Mouse (Mus musculus): ENCODE measurements around the gene Msantd3.

Msantd3 gene

DNA sequence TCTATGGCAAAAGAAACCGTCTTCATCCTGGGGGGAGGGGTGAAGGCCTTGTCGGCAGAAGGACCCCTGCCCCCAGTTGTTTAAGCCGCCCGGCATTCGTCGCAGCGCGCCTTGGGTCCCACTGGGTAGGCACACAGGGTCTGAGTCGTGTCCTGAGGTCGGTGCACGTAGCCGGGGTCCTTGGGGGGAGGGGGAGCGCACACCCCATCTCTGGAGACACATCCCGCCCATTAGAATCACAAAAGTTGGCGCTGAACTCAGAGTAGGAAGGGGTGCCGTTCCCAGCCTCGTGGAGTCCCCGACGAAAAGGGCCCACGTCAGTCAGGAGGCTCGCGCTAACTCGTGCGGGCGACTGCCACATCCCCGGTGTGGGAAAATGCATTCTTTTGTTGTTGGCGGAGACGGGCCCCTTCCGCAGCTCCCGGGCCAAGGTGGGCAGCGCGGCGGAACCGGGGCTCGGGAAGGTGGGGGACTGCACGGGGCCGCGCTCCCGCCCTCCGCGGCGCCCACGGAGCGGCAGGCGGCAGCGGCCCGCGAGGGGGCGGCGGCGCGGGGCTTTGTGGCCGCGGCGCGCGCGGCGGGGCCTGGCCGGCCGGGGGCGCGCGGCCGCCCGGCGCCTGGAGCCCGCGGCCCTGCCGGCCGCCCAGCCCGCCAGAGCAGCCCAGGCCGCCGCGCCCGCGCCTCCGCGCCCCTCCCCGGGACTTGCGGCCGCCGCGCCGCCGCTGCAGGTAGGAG lies at the start of gene Msantd3:
Gene Msantd3, plus strand, starts transcription at position 95 of the 735 bp plus-strand sequence.
- peak; percentile 11 for DNase-seq (ENCODE audit: low spot score)

DNA sequence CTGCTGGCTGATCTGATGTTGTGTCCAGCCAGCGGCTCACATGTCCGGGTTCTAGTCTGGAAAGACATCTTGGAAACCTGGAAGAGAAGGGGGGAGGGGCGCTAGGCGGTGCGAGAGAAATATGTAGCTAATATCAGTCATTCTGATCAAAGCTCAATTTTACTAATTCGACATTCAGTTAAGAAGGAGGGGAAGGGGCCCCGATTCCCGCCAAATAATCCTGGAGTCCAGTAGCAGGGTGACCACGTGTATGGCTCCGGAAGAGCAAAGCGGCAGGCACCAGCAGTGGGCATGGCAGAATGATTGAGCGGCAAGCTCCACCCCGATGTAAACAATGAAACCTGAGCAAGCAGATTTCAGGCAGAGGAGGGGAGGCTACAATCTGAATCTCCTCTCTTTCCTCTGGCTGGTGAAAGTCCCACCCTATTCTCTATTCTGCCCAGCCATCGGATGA lies 48.4 kb upstream of the Msantd3 start:
- no peak for DNase-seq (ENCODE audit: low spot score)

DNA sequence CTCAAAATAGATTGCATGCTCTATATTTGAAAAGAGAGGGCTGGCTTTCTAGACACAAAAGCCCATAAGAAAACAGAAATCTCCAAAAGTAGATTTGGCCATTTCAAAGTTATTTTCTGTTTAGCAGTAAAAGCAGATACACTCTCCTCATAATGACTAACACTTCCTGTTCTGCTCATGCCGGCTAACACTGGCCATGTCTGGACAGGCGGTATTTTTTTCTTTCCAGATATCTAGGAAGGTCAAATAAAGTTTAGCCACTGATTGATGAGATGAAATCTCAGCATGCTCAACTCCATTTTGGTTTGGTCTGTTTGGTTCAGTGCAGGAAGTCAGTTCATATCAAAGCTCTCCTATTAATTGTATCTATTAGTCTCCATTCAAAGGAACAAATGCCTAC lies 47.2 kb upstream of the Msantd3 start:
- DNase-seq (ENCODE audit: low spot score), result no peak

DNA sequence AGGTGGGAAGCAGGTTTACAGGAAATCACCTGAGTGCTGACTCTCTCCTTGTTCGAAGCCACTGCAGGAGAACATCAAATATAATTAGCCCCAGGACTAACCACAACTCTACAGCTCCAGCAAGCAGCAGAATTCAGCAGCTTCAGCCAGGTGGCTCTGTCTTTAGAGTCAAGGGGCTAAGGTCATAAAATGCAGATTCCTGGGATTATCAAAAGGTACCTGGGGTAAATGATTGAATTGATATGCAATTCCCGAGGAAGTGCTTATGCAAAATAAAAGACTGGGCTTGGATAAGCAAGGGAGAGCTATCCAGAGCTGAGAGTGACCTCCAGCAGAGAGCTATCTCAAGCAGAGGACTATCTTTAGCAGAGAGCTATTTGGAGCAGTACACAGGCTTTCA lies 28.9 kb upstream of the Msantd3 start:
- no peak for DNase-seq (ENCODE audit: low spot score)

DNA sequence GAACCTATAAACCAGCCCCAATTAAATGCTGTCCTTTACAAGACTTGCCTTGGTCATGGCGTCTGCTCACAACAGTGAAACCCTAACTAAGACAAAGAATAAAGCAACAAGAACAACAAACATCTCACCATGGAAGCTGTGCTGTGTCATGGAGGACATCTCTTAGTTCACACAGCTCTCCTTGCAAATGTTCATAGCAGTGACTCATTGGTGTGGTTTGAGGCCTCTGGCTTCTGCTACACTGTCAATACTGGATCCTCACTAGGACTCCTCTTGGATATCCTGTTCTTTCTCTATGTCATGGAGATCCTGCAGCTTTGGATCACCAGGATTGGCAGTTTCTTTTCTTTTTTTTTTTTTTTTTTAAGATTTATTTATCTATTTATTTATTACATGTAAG lies 10.2 kb upstream of the Msantd3 start:
- DNase-seq (ENCODE audit: low spot score), result no peak

DNA sequence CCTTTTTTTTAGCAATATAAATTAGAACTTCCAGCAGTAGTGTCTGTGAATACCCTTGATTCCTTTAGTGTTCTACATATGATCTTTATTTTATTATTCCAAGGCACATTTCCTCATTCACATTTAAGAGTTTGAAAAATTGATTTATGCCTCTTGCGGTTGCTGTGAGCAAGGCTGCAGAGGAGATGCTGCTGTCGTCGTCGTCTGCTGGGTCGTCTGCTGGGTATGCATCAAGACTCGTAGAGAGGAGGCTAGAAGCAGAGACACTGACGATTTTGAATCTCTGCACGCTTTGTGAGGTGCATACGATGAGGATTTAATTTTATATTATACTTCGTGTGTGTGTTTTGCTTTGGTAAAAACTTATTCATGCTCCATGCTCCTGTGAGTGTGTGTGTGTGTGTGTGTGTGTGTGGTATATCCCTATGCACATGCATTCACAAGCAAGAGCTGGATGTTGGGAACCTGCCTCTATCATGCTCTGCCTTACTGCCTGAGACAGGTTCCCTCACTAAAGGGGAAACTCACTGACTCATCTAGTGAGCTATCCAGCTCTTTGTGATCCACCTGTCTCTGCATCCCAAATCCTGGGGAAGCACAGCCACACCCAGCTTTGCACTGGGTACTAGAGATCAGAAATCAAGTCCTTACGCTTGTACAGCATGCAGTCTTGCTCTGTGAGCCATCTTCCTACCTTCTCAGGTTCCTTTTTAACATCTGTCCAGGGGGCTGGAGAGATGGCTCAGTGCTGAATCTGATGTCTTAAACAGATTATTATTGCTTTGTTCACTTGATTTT lies 7.7 kb upstream of the Msantd3 start:
- no peak for DNase-seq (ENCODE audit: low spot score)

DNA sequence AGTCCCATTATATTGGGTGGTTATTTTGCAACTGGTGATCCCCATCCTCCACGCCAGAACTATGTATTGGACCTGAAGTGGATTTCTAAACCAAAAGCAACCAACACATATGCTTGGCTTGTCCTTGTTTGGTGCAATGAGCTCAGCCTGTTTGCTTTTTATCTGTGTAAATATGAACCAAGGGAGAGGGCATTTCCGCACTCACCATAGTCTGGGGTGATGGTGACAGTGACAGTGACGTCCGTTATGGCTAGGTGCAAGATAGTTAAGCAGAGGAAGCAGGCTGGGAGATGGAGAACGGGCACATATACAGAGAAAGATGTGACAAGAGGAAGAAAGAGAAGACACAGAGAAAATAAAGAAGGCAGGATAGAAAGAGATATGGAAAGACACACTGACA lies 3.5 kb upstream of the Msantd3 start:
- DNase-seq (ENCODE audit: low spot score), result no peak

DNA sequence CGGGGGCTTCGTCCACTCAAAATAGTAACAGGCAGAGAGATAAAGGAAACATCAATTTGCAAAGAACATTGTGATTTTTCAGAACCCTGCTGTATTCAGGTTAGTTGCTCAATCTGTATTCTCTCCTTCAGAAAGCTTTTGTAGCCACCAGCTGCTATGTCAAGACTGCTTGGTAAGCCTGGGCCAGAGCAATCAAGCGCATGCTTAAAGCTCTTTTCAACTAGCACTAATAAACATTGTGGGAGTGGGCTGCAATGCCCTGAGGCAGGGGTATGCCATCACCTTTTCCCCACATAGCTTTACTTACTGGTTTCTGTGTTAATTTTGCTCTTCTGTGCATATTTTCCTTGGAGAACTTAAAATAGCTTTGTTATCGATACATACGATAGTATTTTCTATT lies 2.7 kb upstream of the Msantd3 start:
- DNase-seq (ENCODE audit: low spot score), result no peak

DNA sequence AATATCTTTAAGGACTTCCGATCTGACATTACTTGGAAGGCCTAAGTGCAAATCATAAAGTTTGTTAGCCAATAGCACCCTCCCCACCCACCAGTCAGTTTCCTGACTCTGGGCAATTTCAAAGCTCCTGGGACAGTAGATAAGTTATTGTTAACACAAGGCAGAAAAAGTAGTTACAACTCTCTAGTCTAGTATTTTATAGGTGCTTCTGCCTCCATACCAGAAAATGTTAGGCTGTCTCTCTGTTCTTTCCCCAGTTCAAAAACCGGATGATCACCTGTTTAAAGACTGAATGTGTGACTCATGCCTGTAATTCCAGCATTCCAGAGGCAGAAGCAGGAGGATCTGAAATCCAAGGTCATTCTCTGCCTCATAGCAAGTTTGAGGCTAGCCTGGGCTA lies 1.2 kb upstream of the Msantd3 start:
- no peak for DNase-seq (ENCODE audit: low spot score)

DNA sequence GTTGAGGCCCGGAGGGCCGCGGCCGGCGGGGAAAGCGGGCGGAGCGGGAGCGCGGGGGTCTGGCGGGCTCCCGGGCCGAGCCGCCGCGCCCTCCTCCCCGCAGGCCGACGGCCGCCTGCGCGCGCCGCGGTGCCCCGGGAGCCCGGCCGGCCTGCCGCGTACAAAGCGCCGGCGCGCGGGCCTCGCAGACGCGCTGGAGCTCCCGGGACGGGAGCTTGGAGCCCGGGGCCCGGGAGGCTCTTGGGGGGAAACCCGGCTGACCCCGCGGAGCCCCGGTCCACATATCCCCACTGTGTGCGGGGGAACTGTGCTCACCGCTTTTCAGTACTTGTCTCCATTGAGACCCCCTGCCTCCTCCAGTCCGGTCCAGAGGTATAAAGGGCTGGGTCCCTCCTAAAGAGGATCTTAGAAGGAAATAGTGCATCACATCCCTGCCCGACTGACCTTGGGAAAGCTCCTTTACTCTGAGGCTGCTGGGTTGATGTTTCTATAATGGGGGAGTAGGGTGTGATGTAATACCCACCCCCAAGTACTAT lies 909 bp downstream of the Msantd3 start:
- no peak for DNase-seq (ENCODE audit: low spot score)

DNA sequence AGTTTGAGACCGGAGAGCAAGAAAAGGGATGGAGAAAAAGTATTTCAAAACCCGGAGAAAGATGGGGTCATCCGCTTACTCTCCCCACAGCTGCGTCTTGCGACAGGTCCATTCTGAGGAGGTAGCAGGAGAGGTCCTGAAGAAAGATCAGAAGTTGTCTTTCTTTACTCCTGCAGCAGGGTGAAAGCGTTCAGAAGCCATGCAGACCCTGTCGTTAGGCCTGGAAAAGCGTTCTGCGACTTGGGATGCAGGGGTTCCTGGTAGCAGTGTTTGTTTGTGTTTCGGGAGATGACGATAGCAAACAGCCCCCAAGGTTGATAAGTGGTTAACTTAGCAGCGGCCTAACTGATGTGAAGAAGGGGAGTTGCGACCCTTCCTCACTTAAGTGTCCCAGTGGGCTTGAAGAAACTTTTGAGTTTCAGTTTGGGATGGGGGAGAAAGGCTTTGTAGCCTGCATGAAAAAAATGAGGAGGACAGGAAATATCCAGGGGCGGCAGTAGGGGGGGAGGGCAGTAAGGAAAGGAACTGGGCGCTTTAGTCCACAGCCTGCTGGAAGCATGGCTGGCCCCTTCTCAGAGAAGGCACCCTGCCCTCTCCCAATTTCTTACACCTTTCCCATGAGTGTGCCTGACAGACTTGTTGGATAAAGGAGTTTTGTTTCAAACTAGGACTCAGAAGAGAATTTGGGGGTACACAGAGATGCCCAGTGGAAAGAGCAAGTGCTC lies 2.0 kb downstream of the Msantd3 start:
- no peak for DNase-seq (ENCODE audit: low spot score)

DNA sequence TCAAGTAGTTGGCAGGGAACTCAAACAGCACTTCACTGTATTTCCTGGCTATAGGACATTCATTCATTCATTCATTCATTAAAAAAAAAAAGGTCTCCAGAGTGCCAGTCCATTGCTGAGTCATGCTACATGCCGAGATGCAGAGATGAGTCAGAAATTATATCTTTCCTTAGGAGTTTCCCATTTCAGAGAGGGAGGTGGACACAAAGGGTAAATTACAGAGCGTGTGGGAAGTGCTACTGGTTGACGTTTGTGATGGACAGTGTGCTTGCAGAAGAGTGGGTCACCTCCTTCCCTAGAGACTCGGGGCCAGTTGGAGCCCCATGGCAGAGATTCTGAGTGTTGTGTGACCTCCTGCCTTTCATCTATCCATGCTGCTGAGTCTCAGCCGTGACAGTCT lies 2.6 kb downstream of the Msantd3 start:
- DNase-seq (ENCODE audit: low spot score), result no peak

DNA sequence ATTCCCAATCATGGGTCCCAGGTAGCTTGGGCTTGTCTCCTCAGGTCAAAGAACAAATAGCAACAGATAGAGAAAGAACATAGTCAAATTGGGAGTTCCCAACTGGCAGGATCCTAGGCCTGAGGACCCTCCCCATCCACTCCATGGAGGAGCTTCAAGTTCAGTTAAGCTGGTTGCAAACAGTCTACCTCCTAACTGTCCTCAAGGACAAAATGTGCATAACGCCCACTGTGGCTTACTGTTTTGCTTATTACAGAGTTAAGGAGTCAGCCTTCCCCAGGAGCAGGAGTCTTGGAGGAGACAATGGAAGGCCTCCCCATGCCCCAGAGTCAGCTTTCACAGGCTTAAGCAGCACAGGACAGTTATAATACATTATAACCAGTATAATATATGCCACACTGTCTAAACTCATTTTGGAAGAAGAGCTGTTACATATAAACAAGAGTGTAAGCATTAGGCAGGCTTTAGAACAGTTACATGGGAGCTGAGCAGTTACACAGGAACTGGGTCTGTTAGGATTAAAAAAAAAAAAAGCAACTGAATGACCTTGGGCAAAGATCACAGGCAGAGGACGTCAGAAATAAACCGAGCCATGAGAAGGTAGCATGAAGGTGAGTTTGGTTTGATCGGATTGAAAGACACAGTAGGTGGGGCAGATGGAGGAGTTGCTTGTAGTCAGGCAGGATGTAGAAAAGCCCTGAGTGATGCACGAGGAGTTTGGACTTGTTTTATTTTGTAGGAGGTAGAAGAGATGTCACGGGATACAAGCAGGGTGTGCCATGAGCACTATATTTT lies 3.5 kb downstream of the Msantd3 start:
- no peak for DNase-seq (ENCODE audit: low spot score)

DNA sequence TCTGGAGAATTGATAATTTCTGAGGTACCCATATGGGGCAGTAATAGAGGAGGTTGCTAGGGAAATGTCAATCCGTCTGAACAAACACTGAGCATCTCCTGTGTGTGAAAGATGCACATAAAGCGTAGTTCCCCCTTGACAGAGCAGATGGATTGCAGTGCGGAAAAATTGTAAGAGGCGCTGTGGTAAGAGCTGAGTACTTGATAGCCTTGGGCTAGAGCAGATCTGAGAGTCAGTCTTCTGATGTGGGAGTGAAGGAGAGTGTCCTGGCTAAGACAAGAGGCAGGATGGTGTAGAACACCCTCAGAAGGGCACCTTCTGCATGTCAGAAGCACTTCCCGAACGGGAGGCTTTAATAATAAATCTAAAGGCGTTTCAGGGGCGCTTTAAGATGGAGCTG lies 4.4 kb downstream of the Msantd3 start:
- no peak for DNase-seq (ENCODE audit: low spot score)

DNA sequence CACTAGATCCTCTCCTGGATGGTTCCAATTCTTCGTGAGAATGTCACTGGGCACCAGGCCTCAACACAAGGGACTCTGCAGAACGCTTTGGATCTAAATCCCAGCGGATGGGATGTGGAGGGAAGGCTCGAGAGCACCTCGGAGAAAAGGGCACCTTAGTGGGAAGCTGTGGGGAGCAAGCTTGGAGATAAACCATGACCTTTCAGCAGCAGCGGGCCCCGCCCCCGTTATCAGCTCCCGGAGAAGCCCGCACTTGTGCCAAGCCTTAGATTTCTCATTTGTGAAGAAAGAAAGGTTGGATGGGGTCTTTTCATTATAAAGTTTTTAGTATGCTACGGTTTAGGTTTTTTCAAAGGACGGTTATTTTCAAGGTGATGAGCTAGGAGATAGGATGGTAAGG lies 6.2 kb downstream of the Msantd3 start:
- DNase-seq (ENCODE audit: low spot score), result no peak

DNA sequence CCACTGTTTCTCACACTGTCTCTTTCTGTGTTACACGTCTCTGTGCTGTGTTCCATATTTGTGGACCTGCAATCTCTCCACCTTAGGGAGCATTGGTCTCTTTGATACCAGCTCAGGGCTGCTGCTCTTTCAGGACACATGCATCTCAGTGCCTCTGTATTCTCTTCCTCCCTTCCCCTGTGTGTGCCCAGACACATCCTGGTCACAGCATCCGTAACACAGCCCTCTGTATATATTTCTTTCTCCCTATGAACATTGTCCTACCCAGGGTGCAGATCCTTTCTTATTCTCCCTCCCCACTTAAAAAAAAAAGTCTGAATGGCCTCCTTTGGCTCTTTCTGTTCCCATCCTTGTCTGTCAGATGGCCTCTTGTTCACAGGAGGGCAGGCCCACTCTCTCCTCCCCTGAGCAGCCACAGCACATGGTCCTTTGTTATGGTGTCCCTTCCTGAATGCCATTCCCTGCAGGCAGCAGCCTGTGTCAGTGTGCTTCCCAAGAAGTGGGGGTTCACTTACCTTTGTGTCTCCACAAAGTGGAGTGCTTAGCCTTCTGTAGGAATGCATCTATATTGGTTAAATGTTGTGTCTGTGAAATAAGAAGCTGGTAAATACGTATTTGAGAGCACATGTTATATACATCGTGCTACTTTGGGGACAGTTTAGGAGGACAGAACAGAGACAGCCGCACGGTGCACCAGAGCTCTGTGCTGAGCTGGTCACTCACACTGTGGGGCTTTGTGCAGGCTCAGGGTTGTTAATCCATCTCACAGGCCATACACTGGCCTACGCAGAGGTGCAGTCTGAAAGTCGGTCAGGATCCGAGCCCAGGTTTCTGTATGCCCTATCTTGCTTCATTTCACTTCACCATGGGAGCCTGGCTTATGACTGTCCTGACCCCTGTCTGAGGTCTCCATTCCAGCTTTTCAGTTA lies 7.1 kb downstream of the Msantd3 start:
- DNase-seq (ENCODE audit: low spot score), result no peak

DNA sequence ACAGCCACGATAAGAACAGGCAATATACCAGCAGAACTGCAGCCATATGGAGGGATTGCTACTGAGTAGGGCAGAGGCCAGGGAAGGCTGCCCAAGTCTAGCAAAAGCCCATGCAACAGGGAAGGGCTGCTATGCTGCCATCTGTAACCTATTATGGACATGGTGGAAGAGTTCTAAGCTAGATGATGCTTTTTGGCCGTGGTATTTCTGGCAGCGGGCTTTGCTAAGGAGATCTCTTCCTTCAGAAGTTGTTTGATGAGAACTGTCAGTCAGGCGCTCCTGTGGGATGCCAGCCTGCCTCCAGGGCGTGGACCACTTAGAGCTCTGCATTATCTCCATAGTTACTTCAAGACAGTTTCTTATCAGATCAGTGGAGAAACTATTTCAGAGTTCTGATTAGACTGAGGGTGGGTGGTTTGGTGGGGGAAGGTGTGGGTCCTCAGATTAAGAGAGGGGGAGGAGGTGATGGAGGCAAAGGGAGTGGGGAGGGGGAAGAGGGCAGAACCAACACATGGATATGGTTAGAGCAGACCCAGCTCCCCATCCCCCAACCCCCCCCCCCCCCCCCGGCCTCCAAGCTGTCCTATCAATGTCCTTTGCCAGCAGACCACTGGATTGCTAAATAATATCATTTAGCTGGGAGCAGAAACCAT lies 8.8 kb downstream of the Msantd3 start:
- no peak for DNase-seq (ENCODE audit: low spot score)

DNA sequence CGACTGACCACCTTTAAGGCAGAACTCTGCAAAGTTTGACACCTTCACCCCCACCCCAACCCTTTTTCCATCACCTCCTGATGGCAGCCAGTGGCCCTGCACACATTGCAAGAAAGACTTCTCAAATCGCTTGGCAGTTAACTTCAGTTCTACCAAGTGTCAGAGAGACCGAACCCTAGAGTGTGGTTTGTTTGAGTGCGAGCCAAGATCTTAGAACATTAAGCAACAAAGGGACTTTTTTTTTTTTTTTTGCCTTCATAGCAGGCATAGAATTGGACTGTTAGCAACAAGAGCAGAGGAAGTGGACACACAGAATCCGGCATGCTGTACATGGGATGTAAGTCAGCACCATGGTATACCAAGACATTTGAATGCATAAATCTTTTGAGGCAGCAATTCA lies 9.9 kb downstream of the Msantd3 start:
- DNase-seq (ENCODE audit: low spot score), result no peak

DNA sequence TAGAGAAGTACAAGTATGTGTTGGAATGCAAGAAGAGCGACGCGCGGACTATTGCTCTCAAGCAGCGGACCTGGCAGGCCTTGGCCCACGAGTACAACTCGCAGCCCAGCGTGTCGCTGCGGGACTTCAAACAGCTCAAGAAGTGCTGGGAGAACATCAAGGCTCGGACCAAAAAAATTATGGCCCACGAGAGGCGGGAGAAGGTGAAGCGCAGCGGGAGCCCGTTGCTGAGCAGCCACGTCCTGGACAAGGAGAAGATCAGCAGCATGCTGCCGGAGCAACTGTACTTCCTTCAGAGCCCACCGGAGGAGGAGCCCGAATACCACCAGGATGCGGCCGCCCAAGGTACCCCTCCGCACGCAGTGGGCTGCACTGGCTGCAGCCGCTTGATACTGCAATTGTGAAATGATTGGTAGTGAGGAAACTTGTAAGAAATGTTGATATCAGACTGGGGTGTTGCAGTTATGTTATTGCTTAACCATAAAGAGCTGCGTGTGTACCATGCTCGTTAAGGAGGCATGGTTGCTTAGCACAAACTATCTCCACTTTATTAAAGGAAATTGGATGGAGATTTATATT lies 12.8 kb downstream of the Msantd3 start:
- DNase-seq (ENCODE audit: low spot score), result no peak

DNA sequence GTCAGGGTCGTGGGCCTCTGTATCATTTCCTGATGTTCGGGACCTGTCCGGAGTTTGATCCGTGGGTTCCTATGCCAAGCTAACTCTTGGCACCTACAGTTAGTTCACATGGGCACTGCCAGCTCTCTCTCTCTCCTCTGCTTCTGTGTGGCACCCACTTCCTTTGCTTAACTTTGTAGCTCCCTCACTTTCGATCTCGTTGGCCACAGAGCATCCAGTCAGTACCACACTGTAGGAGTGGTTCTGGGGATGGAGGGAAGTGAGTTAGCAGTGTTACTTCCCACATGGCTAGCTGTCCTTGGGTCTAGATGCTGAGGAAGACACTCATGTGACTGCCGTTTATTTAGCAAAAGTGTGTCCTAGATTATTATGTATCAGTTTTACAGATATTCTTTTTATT lies 14.4 kb downstream of the Msantd3 start:
- no peak for DNase-seq (ENCODE audit: low spot score)

All from ovary, adult 18-20 months (tissue).